9 mouse cellular contexts compared by ENCODE assay signal in genomic region chr8:8489784-8490183, GRCm38 (mm10).
DNase-seq lines count a peak whose midpoint lies in the region; ATAC-seq lines count a peak whose summit lies in the region.
"Had no signal": no experiment of that assay in that cellular context is flagged by ENCODE, and none has a peak within 500 bp of the region (broad histone marks: within the 10 kb centered on the region; RNA-seq: fewer than 3 reads in every experiment).

No protein-coding gene starts in this region.

- peaks cover 24% of the 10 kb centered on the region for H3K4me1 ChIP-seq in heart, embryonic 11.5 days (ENCODE audit: control insufficient read depth, insufficient read depth, low read length)
- peaks cover 64% of the 10 kb centered on the region for H3K4me1 ChIP-seq in hindbrain, embryonic 10.5 days (replicated peaks)
- peaks cover 23% of the 10 kb centered on the region for H3K4me1 ChIP-seq in midbrain, embryonic 16.5 days (ENCODE audit: control insufficient read depth, insufficient read depth, low read length)

- DNase-seq in heart, postnatal 10 days = no peak
- DNase-seq in embryo, embryonic 10.5 days (ENCODE audit: low spot score) = peak; percentile 60
- peak; percentile 54 for DNase-seq in hindbrain, embryonic 10.5 days (ENCODE audit: low spot score)
- DNase-seq in ovary, adult 18-20 months (ENCODE audit: low spot score) = no peak
- no peak for DNase-seq in Muller cell, postnatal 12 days (ENCODE audit: inconsistent ontology term)
- no peak for DNase-seq in frontal cortex, postnatal 25 days (ENCODE audit: low spot score in 2 of 2)
- DNase-seq: B cell, adult 2 months had no signal

- H3K9ac ChIP-seq in heart, embryonic 11.5 days (ENCODE audit: low read depth, low read length) = no peak overlapping the region
- peak overlapping the region; percentile 32; the same call in 1 of the 2 replicates for H3K9ac ChIP-seq in midbrain, embryonic 16.5 days (ENCODE audit: low read depth, low read length)

- WGBS in heart, embryonic 11.5 days (ENCODE audit: insufficient replicate concordance) = 7% methylated on average over 9 of the region's 9 CpGs
- 2% methylated on average over 9 of the region's 9 CpGs for WGBS in hindbrain, embryonic 10.5 days
- WGBS in midbrain, embryonic 16.5 days = 3% methylated on average over 9 of the region's 9 CpGs

- H3K36me3 ChIP-seq in heart, embryonic 11.5 days (ENCODE audit: control insufficient read depth, insufficient read depth, low read length) = no peaks in the 10 kb centered on the region
- no peaks in the 10 kb centered on the region for H3K36me3 ChIP-seq in hindbrain, embryonic 10.5 days
- no peaks in the 10 kb centered on the region for H3K36me3 ChIP-seq in midbrain, embryonic 16.5 days (ENCODE audit: control insufficient read depth, insufficient read depth, low read length)

- intact Hi-C loops in heart, postnatal 10 days (cut with DNase I) = loop anchor here (5.0 kb wide), 2 partner anchors 157 to 168 kb away; no protein-coding TSS in a partner anchor

- peak overlapping the region; percentile 63; the same call in 1 of the 2 replicates for H3K4me2 ChIP-seq in heart, embryonic 11.5 days
- H3K4me2 ChIP-seq in midbrain, embryonic 16.5 days (ENCODE audit: low read length) = peak overlapping the region; percentile 50

- ATAC-seq in heart, embryonic 11.5 days (replicated peaks; ENCODE audit: insufficient number of reproducible peaks, low FRiP score, low TSS enrichment) = no peak
- peak; percentile 20 for ATAC-seq in midbrain, embryonic 16.5 days

- no peaks in the 10 kb centered on the region for H3K27me3 ChIP-seq in heart, embryonic 11.5 days (ENCODE audit: control insufficient read depth, insufficient read depth, low read length)
- peaks cover 27% of the 10 kb centered on the region for H3K27me3 ChIP-seq in hindbrain, embryonic 10.5 days (ENCODE audit: insufficient read depth, poor library complexity, severe bottlenecking)
- H3K27me3 ChIP-seq in midbrain, embryonic 16.5 days (ENCODE audit: control insufficient read depth, insufficient read depth, low read depth, low read length) = peaks cover 5% of the 10 kb centered on the region; the same call in 1 of the 2 replicates

- H3K4me3 ChIP-seq in heart, embryonic 11.5 days (ENCODE audit: low read depth, low read length) = no peak overlapping the region
- peak overlapping the region; percentile 38; the same call in 1 of the 2 replicates for H3K4me3 ChIP-seq in hindbrain, embryonic 10.5 days
- H3K4me3 ChIP-seq in midbrain, embryonic 16.5 days (ENCODE audit: low read depth, low read length) = no peak overlapping the region

- H3K27ac ChIP-seq in heart, embryonic 11.5 days (ENCODE audit: low read depth, low read length) = no peak overlapping the region
- H3K27ac ChIP-seq in hindbrain, embryonic 10.5 days = peak overlapping the region; percentile 86
- peak overlapping the region; percentile 71 for H3K27ac ChIP-seq in midbrain, embryonic 16.5 days (ENCODE audit: low read length)

- H3K9me3 ChIP-seq in heart, embryonic 11.5 days (replicated peaks; ENCODE audit: control insufficient read depth, low read length) = no peaks in the 10 kb centered on the region
- no peaks in the 10 kb centered on the region; the same call in 1 of the 2 replicates for H3K9me3 ChIP-seq in hindbrain, embryonic 10.5 days
- no peaks in the 10 kb centered on the region for H3K9me3 ChIP-seq in midbrain, embryonic 16.5 days (replicated peaks; ENCODE audit: control insufficient read depth, low read length, poor library complexity, severe bottlenecking)

Comparison
In these comparisons a context has a peak if more than half of its experiments do, and no peak if none do; other contexts are left out.
1. DNase-seq: peak in embryo, embryonic 10.5 days (single experiment) and hindbrain, embryonic 10.5 days (single experiment); none in heart, postnatal 10 days (0 of 2), ovary, adult 18-20 months (single experiment), Muller cell, postnatal 12 days (single experiment) and frontal cortex, postnatal 25 days (0 of 2).